Mouse (Mus musculus): Measurements from ENCODE around the gene 4930453N24Rik.
A peak's percentile ranks its signal among the peaks of the same experiment; 100 is the strongest.

4930453N24Rik gene

DNA sequence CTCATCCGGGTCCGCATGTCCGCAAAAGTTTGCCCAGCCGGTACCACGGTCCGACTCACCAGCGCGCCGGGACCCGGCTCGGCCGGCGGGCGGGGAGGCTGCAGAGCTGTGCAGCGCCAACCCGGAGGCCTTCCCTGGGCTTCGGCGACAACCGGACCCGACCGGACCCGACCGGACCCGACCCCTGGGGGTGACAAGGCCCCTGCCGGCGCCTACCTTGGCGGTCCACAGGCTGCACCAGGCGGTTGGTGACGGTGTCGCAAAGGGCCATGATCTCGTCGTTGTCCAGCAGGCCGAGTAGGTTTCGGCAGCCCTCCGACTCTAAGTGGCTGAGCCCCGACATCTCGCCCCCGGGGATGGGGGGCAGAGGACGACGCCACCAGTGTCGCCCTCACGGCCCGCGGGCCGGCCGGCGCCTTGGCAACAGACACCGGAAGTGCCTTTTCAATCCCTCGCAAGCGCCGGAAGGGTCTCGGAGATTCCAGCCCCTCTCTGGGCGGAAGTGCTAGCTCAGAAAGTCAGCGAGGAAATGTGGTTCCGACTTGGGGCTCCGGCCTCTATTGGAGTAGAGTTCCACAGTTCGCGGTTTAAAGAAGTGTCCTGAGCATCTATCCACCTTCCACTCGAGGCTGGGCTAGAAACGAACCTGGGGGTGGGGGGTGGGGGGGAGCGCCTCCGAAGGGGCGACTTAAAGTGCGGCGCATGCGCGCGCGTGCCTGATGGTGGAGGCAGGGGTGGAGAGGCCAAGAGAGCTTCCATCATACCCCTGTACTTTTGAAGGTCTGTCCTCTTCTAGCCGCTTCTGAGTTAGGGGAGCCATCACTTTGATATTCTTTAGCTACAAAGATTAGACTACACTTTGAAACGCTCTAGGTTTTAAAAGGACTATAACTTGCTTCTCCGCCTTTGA lies at the start of gene 4930453N24Rik:
4930453N24Rik (minus strand) TSS at position 641 of the 910 bp plus-strand sequence.
- peak; percentile 91 to 94 for DNase-seq

GRCm38 (mm10) chr16:64817094-64817765 lies 46.3 kb upstream of the 4930453N24Rik start:
- no peak for DNase-seq

GRCm38 (mm10) chr16:64803041-64803440 lies 32.1 kb upstream of the 4930453N24Rik start:
- no peak for DNase-seq

GRCm38 (mm10) chr16:64801638-64802037 lies 30.7 kb upstream of the 4930453N24Rik start:
- DNase-seq = no peak

GRCm38 (mm10) chr16:64800393-64800792 lies 29.4 kb upstream of the 4930453N24Rik start:
- no peak for DNase-seq

DNA sequence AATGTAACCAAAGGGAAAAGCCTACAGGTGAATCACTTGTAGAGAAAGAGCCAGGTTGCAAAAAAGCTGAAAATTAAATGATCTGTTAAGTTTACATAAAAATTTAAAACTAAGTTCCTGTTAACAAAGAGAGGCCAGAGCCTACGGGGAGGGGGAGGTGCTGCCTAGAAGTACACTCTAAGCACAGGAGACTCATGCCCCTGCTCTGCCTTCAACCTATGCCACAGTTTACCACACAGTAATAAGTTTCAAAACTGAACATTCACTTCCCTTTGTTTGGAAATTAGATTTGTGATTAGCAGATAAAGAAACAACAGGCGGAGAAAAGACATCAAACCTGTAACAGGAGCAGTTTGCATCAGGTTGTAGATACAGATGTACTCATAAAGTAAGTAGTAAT lies 23.8 kb upstream of the 4930453N24Rik start:
- DNase-seq = no peak

- DNase-seq = no peak
Observed at GRCm38 (mm10) chr16:64789706-64790105, 18.7 kb upstream of the 4930453N24Rik start.

DNA sequence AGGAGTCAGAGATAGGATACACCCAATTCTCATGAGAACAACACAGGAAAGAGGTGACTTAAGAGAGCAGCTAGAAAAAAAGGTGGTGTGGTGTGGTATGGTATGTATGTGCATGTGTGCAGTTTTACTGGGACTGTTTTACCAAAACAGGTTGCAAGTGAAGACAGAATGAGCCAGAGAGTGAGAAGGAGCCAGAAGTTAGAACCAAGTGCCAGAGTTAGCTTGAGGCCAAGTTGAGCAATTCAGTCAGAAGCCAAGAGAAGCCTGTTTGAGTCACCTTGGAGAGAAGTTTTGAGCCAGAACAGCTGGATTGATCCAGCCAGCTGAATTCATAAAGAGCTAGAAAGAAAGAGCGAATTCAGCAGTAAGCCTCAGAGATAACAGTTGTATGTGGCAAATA lies 4.6 kb upstream of the 4930453N24Rik start:
- DNase-seq = no peak

DNA sequence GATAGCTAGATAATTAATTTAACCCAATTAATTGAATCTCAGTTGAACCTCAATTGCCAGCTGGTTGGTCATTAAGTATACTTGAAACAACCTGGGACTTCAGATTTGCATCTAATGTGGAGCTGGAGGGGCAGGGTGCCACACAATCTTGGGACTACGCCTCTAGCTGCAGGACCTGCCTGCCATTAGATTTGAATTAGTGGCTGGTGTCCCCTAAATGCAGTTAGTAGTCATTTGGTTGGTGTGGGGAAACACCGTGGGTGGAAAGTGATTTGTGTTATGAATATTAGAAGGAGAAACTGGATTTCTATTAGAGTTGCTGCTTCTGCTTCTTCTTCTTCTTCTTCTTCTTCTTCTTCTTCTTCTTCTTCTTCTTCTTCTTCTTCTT lies 464 bp upstream of the 4930453N24Rik start:
- no peak for DNase-seq

- DNase-seq = no peak
Observed at GRCm38 (mm10) chr16:64766696-64767300, 4.2 kb downstream of the 4930453N24Rik start.

DNA sequence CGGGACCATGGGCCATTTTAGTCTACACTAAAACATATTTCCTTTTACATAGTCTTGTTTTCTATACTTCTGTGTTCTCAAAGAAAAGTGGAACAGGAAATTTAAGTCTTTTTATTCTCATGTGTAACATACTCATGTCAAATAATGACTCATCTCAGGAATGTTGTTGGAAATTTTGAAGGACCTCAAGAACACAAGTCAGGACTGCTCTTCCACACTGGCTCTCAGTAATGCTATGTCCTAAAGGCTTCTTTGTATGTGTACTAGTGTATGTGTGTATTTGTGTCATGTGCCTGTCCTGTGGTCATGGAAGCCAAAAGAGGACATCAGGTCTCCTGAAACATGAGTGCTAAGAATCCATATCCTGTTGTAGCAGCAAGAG lies 11.7 kb downstream of the 4930453N24Rik start:
- no peak for DNase-seq

DNA sequence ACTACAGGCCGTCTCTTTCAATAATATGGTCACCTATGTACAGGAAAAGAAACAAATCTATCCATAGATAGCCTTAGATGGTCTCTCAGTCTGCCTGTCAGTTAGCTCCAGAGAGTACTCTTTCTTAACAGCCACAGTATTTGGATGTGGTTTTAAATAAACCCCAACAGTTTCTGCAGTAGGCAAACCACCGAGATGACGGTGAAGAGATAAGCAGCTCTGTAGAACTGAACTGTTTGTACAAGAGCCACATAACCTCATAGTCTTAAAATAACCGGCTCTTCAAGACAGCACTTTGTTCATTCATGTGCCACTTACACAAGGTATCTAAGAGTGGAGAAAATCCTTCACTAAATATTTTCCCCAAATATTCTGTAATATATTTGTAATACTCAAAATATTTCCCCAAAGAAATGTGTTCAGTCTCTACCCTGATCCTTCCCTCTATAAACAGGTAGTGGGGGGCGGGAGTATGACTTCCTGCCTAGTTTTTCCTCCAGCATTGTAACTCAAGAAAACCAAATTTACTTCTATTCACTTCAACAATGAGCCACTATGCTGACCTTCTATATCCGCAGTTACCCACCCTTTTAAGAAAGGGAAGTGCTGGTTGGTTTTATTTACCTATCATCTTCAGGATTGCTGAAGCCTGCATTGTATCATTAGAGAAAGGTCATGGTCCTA lies 12.3 kb downstream of the 4930453N24Rik start:
- DNase-seq = no peak

DNA sequence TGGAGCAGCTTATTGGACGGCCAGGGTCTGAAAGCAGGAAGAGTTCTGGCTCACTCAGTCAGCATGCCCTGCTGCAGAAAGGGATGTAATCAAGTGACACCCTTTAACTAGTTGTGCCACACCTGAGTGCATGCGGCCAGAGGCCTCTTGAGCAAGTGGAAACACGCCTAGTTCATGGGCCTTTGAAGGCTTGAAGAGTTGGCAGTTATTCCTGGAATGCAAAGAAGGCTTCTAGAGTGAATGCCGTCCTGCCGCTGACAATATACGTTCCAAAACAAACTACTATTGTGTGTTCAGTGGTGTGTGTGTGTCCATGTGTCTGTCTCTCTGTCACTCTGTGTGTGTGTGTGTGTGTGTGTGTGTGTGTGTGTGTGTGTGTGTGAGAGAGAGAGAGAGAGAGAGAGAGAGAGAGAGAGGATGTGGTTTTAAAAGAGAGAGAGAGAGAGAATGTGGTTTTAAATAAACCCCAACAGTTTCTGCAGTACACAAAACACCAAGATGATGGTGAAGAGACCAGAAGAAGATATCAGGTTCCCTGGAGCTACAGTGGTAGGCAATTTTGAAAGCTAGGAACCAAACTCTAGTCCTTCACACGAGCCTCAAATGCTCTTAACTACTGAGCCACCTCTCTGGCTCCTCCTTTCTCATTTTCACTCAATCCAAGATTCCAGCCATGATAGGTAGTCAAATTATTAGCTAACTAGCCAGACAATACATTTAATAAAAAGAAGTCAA lies 13.1 kb downstream of the 4930453N24Rik start:
- DNase-seq = no peak

GRCm38 (mm10) chr16:64756321-64756720 lies 14.6 kb downstream of the 4930453N24Rik start:
- no peak for DNase-seq

- peak; percentile 7 to 31 for DNase-seq
Observed at GRCm38 (mm10) chr16:64754743-64755139, 16.2 kb downstream of the 4930453N24Rik start.

- DNase-seq = no peak
Observed at GRCm38 (mm10) chr16:64753990-64754742, 16.8 kb downstream of the 4930453N24Rik start.

DNA sequence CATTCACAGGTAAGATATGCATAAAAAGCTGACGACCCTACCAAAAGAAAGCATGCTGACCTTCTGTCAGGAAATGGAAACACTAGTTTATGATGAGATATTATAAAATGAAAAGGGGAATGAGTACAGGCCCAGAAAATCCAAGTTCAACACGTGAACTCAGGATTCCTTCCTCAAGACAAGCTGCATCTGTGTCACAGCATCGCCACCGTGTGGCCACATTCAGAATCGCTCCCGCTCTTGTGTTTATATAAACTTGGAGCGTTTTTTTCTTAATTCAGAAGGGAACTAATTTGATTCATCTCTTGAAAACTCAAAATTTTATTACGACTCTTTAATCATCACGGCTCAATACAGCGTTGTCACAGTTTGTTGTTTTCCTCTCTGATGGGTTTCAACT lies 22.7 kb downstream of the 4930453N24Rik start:
- DNase-seq = peak; percentile 89

GRCm38 (mm10) chr16:64745089-64745488 lies 25.9 kb downstream of the 4930453N24Rik start:
- no peak for DNase-seq

DNA sequence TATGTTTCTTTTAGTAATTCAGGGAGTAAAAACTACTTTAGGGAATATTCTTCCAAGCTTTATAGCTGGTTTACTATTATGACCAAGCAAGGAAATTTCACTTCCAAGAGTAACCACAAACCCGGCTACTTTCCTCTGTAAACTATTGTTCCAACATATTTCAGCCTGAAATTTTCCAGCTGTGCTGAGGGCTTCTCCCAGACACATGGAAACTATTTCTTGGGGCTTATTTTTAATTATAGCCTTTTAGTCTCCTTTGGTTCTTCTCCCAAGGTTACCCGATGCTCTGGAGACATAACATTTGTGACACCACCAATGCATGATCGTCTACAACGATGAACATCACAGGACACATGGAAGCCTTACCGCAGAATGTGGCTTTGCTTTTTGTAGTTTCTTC lies 33.7 kb downstream of the 4930453N24Rik start:
- DNase-seq = no peak

DNA sequence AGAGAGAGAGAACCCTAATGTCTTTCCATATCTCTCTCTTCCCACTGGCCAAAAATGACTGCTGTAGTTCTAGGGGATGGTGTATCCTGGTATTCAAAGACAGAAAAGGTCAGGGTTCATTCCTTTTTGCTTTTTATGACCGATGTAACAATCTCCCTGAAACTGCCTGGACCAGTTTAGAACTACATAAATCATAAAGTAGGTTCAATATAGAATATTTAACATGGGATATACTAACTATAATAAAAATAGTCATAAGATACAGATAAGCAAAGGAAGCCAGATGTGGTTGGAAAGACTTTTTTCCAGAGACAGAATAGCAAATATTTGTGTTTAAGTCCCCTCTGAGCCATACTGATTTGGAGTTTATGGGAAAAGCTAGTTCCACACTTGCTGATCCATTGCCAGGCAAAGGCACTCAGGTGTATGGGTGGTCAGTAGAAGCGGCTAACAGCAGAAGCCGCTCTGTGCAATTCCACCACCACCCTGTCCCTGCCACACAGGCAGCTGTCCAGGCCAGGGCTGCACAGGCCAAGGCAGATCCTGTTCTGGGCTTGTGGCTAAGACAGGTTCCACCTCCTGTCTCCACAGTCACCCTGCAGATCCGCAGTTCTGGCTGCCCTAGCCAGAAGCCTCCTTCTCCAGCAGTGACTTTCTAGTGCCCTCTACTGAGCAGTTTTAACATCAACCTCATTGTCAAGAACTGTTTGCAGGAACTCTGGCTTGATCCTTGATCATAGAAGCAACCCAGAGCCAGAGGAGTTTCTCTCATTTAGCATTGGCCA lies 47.5 kb downstream of the 4930453N24Rik start:
- DNase-seq = peak; percentile 42 to 60

- no peak for DNase-seq
Observed at GRCm38 (mm10) chr16:64721542-64721941, 49.4 kb downstream of the 4930453N24Rik start.

Data from kidney, postnatal 4 days (tissue).